Mouse (Mus musculus): ENCODE results near the gene Gpam.
"Not testable (repeated sequence)": the region's sequence is repeated elsewhere in the genome, so short reads cannot be mapped to it uniquely, and the experiment has no call there.

Gpam gene

GRCm38 (mm10) chr19:55127072-55127718 is at the start of gene Gpam:
Gene Gpam (minus strand): TSS chr19:55127238.
- no peak for DNase-seq (ENCODE audit: low read depth, low spot score)

GRCm38 (mm10) chr19:55171585-55171984 is 44.5 kb upstream of the Gpam start:
- DNase-seq (ENCODE audit: low read depth, low spot score), result no peak

- DNase-seq (ENCODE audit: low read depth, low spot score), result no peak
Measured at GRCm38 (mm10) chr19:55170399-55170798, 43.4 kb upstream of the Gpam start.

GRCm38 (mm10) chr19:55169236-55169729 is 42.2 kb upstream of the Gpam start:
- DNase-seq (ENCODE audit: low read depth, low spot score), result not testable (repeated sequence)

GRCm38 (mm10) chr19:55168360-55168759 is 41.3 kb upstream of the Gpam start:
- no peak for DNase-seq (ENCODE audit: low read depth, low spot score)

- no peak for DNase-seq (ENCODE audit: low read depth, low spot score)
Measured at GRCm38 (mm10) chr19:55167741-55168140, 40.7 kb upstream of the Gpam start.

- no peak for DNase-seq (ENCODE audit: low read depth, low spot score)
Measured at GRCm38 (mm10) chr19:55166741-55167140, 39.7 kb upstream of the Gpam start.

GRCm38 (mm10) chr19:55165954-55166353 is 38.9 kb upstream of the Gpam start:
- DNase-seq (ENCODE audit: low read depth, low spot score), result no peak

- DNase-seq (ENCODE audit: low read depth, low spot score), result no peak
Measured at GRCm38 (mm10) chr19:55165183-55165865, 38.3 kb upstream of the Gpam start.

GRCm38 (mm10) chr19:55164162-55164561 is 37.1 kb upstream of the Gpam start:
- no peak for DNase-seq (ENCODE audit: low read depth, low spot score)

GRCm38 (mm10) chr19:55162271-55162670 is 35.2 kb upstream of the Gpam start:
- no peak for DNase-seq (ENCODE audit: low read depth, low spot score)

- DNase-seq (ENCODE audit: low read depth, low spot score), result no peak
Measured at GRCm38 (mm10) chr19:55159826-55160225, 32.8 kb upstream of the Gpam start.

- DNase-seq (ENCODE audit: low read depth, low spot score), result no peak
Measured at GRCm38 (mm10) chr19:55158606-55159005, 31.6 kb upstream of the Gpam start.

- no peak for DNase-seq (ENCODE audit: low read depth, low spot score)
Measured at GRCm38 (mm10) chr19:55157029-55157428, 30.0 kb upstream of the Gpam start.

GRCm38 (mm10) chr19:55152983-55153382 is 25.9 kb upstream of the Gpam start:
- no peak for DNase-seq (ENCODE audit: low read depth, low spot score)

- DNase-seq (ENCODE audit: low read depth, low spot score), result not testable (repeated sequence)
Measured at GRCm38 (mm10) chr19:55152274-55152673, 25.2 kb upstream of the Gpam start.

GRCm38 (mm10) chr19:55149646-55150045 is 22.6 kb upstream of the Gpam start:
- DNase-seq (ENCODE audit: low read depth, low spot score), result no peak

- DNase-seq (ENCODE audit: low read depth, low spot score), result no peak
Measured at GRCm38 (mm10) chr19:55148109-55148508, 21.1 kb upstream of the Gpam start.

GRCm38 (mm10) chr19:55147568-55147967 is 20.5 kb upstream of the Gpam start:
- no peak for DNase-seq (ENCODE audit: low read depth, low spot score)

- DNase-seq (ENCODE audit: low read depth, low spot score), result no peak
Measured at GRCm38 (mm10) chr19:55145136-55145535, 18.1 kb upstream of the Gpam start.

GRCm38 (mm10) chr19:55144691-55145090 is 17.7 kb upstream of the Gpam start:
- DNase-seq (ENCODE audit: low read depth, low spot score), result no peak

GRCm38 (mm10) chr19:55143391-55144300 is 16.6 kb upstream of the Gpam start:
- no peak for DNase-seq (ENCODE audit: low read depth, low spot score)

All from retina, postnatal 7 days (tissue).